Mouse (Mus musculus): ENCODE measurements around the gene Tmem108.

Gene Tmem108

DNA sequence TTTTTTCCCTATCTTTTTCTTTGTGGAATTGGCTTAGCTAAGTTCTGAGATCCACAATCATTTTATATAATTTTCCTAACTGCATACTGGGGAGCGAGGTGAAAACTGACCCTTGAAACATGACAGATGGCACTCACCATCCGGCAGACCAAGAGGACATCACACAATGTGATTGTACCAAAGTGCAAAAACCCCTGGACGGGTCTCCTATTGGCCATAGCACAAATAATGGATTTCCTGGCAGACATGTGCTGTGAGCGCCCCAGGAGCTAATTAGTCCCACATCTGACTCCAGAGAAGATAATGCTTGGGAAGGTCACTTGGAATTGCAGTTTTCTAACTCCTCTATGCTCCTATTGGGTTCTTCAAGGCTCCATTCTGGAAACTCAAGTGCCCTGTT is 183.9 kb downstream of the Tmem108 start:
- TF ChIP-seq CTCF (conservative IDR thresholded peaks at IDR 0.05; ENCODE audit: low read length) (no peak), NANOG (IDR thresholded peaks at IDR 0.05; ENCODE audit: borderline replicate concordance, low read length) (no peak), POU5F1 (IDR thresholded peaks at IDR 0.05; ENCODE audit: borderline replicate concordance, low read length) (no peak)
- Histone ChIP-seq H3K36me3 (ENCODE audit: insufficient read depth, low read length) (no peaks in the 10 kb centered on the region), H3K9me3 (ENCODE audit: low read length) (no peaks in the 10 kb centered on the region), H3K4me3 (replicated peaks; ENCODE audit: low read length) (no peak overlapping the region), H3K4me1 (replicated peaks; ENCODE audit: low read depth, low read length) (peaks cover 18% of the 10 kb centered on the region), H3K27me3 (ENCODE audit: insufficient read depth, low read length) (no peaks in the 10 kb centered on the region)

GRCm38 (mm10) chr9:103577181-103577580 is 184.5 kb downstream of the Tmem108 start:
- peaks cover 18% of the 10 kb centered on the region for H3K4me1 ChIP-seq (replicated peaks; ENCODE audit: low read depth, low read length)
- TF ChIP-seq NANOG (IDR thresholded peaks at IDR 0.05; ENCODE audit: borderline replicate concordance, low read length), result no peak
- TF ChIP-seq CTCF (conservative IDR thresholded peaks at IDR 0.05; ENCODE audit: low read length), result no peak
- no peak for TF ChIP-seq POU5F1 (IDR thresholded peaks at IDR 0.05; ENCODE audit: borderline replicate concordance, low read length)
- H3K4me3 ChIP-seq (replicated peaks; ENCODE audit: low read length), result no peak overlapping the region
- no peaks in the 10 kb centered on the region for H3K36me3 ChIP-seq (ENCODE audit: insufficient read depth, low read length)
- no peaks in the 10 kb centered on the region for H3K9me3 ChIP-seq (ENCODE audit: low read length)
- no peaks in the 10 kb centered on the region for H3K27me3 ChIP-seq (ENCODE audit: insufficient read depth, low read length)

- TF ChIP-seq POU5F1 (IDR thresholded peaks at IDR 0.05; ENCODE audit: borderline replicate concordance, low read length), result no peak
- peak; percentile 48; the same call in 1 of the 2 replicates for TF ChIP-seq CTCF (conservative IDR thresholded peaks at IDR 0.05; ENCODE audit: low read length)
- H3K27me3 ChIP-seq (ENCODE audit: insufficient read depth, low read length), result no peaks in the 10 kb centered on the region
These were observed 185.7 kb downstream of the Tmem108 start for GRCm38 (mm10) chr9:103575901-103576300.

GRCm38 (mm10) chr9:103573994-103574750 is 187.5 kb downstream of the Tmem108 start:
- TF ChIP-seq CTCF (conservative IDR thresholded peaks at IDR 0.05; ENCODE audit: low read length) (no peak), NANOG (IDR thresholded peaks at IDR 0.05; ENCODE audit: borderline replicate concordance, low read length) (peak; percentile 74; the same call in 1 of the 2 replicates), POU5F1 (IDR thresholded peaks at IDR 0.05; ENCODE audit: borderline replicate concordance, low read length) (no peak)
- no peaks in the 10 kb centered on the region for H3K36me3 ChIP-seq (ENCODE audit: insufficient read depth, low read length)
- H3K27me3 ChIP-seq (ENCODE audit: insufficient read depth, low read length), result no peaks in the 10 kb centered on the region
- no peaks in the 10 kb centered on the region for H3K9me3 ChIP-seq (ENCODE audit: low read length)
- H3K4me3 ChIP-seq (replicated peaks; ENCODE audit: low read length), result no peak overlapping the region
- H3K4me1 ChIP-seq (replicated peaks; ENCODE audit: low read depth, low read length), result peaks cover 18% of the 10 kb centered on the region

More at GRCm38 (mm10) chr9:103575901-103576300, 185.7 kb downstream of the Tmem108 start:
- no peaks in the 10 kb centered on the region for H3K9me3 ChIP-seq (ENCODE audit: low read length)
- no peak overlapping the region for H3K4me3 ChIP-seq (replicated peaks; ENCODE audit: low read length)
- H3K4me1 ChIP-seq (replicated peaks; ENCODE audit: low read depth, low read length), result peaks cover 18% of the 10 kb centered on the region
- H3K36me3 ChIP-seq (ENCODE audit: insufficient read depth, low read length), result no peaks in the 10 kb centered on the region

DNA sequence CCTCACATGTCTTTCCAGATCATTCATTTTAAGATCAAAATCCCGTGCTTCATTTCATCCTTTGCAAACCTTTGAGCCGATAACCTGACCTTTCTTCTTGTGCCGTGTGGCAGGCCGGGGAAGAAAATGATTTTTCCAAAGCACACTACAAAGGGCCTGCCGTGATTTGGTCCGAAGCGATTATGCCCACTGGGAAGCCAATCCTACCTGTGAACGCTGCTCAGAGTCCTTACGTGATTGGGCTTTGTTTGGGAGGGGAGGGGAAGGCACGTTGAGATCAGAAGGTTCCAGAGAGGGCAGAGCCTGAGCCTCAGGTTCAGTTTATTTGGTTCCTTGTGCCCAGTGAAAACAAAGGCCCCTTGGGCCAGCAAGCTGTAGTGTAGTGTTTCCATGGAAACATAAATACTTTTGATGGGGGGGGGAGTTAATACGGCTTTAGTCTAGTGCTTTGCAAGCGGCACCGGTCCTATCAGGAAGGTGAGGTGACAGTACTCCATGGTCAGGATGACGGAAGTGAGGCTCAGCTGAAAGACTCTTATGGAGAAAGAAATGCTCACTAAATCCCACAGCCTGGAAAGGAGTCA is 191.4 kb downstream of the Tmem108 start:
- H3K36me3 ChIP-seq (ENCODE audit: insufficient read depth, low read length), result no peaks in the 10 kb centered on the region
- H3K4me3 ChIP-seq (replicated peaks; ENCODE audit: low read length), result no peak overlapping the region
- no peak for TF ChIP-seq NANOG (IDR thresholded peaks at IDR 0.05; ENCODE audit: borderline replicate concordance, low read length)
- TF ChIP-seq CTCF (conservative IDR thresholded peaks at IDR 0.05; ENCODE audit: low read length), result no peak
- no peaks in the 10 kb centered on the region for H3K9me3 ChIP-seq (ENCODE audit: low read length)
- H3K27me3 ChIP-seq (ENCODE audit: insufficient read depth, low read length), result no peaks in the 10 kb centered on the region
- peaks cover 19% of the 10 kb centered on the region for H3K4me1 ChIP-seq (replicated peaks; ENCODE audit: low read depth, low read length)

- Histone ChIP-seq H3K4me1 (replicated peaks; ENCODE audit: low read depth, low read length) (peaks cover 14% of the 10 kb centered on the region), H3K9me3 (ENCODE audit: low read length) (no peaks in the 10 kb centered on the region), H3K27me3 (ENCODE audit: insufficient read depth, low read length) (no peaks in the 10 kb centered on the region), H3K4me3 (replicated peaks; ENCODE audit: low read length) (no peak overlapping the region), H3K36me3 (ENCODE audit: insufficient read depth, low read length) (no peaks in the 10 kb centered on the region)
- no peak for TF ChIP-seq NANOG (IDR thresholded peaks at IDR 0.05; ENCODE audit: borderline replicate concordance, low read length)
- no peak for TF ChIP-seq CTCF (conservative IDR thresholded peaks at IDR 0.05; ENCODE audit: low read length)
- no peak for TF ChIP-seq POU5F1 (IDR thresholded peaks at IDR 0.05; ENCODE audit: borderline replicate concordance, low read length)
These were observed 192.7 kb downstream of the Tmem108 start for GRCm38 (mm10) chr9:103568983-103569382.

DNA sequence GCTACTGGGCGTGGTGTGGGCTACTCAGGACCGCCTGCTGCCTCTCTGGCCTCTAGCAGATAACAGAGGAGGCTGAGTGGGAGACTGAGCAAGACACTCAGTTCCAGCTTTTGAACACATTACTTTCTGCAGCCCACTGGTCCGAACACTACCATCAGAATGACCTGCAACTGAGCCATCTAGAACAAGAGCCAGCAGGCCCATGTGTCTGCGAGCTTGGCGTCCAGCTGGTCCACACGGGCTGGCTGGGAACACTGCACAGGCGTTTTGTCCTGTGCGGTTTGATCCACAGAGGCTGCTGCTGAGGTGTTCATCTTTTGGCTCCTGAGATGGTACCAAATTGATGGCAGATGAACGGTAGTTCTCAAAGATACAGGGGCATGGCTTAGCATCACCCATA is 196.5 kb downstream of the Tmem108 start:
- TF ChIP-seq POU5F1 (IDR thresholded peaks at IDR 0.05; ENCODE audit: borderline replicate concordance, low read length), result no peak
- TF ChIP-seq NANOG (IDR thresholded peaks at IDR 0.05; ENCODE audit: borderline replicate concordance, low read length), result no peak
- no peaks in the 10 kb centered on the region for H3K27me3 ChIP-seq (ENCODE audit: insufficient read depth, low read length)
- no peaks in the 10 kb centered on the region; the same call in 1 of the 2 replicates for H3K9me3 ChIP-seq (ENCODE audit: low read length)
- no peaks in the 10 kb centered on the region for H3K36me3 ChIP-seq (ENCODE audit: insufficient read depth, low read length)
- no peak overlapping the region for H3K4me3 ChIP-seq (replicated peaks; ENCODE audit: low read length)
- H3K4me1 ChIP-seq (replicated peaks; ENCODE audit: low read depth, low read length), result peaks cover 7% of the 10 kb centered on the region; the same call in 1 of the 2 replicates

DNA sequence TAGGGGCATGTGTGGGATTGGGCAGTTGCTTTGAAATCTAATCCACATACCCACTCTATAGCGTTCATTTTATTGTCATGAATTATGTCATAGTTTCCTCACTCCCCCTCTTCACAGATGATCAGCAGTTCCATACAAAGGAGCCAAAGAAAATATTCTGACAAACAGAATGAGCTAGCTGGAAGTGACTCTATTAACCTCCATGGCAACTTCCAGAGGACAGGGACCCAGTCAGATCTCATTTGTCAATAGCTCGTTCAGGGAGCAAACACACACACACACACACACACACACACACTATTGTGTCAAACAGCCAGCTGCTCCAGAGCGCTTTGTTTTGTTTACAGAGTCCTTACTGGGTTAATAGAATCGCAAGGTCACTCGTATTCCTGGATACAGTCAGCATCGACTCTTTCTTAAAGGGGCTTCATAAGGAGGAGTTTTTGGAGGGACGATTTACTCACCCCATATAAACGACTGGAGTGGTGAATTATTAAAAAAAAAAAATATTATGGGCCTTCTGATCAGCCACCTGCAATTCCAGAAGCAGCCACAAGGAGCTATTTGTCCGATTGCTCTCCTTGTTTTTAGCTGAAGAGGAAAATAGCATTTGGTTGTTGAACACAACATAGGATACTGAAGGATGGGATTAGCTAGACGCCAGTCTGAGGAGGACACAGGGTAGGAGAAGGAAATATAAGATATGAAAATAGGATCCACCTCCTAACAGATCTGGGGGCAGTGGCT is 197.6 kb downstream of the Tmem108 start:
- Histone ChIP-seq H3K36me3 (ENCODE audit: insufficient read depth, low read length) (no peaks in the 10 kb centered on the region), H3K27me3 (ENCODE audit: insufficient read depth, low read length) (no peaks in the 10 kb centered on the region), H3K9me3 (ENCODE audit: low read length) (no peaks in the 10 kb centered on the region; the same call in 1 of the 2 replicates), H3K4me1 (replicated peaks; ENCODE audit: low read depth, low read length) (peaks cover 11% of the 10 kb centered on the region; the same call in 1 of the 2 replicates), H3K4me3 (replicated peaks; ENCODE audit: low read length) (no peak overlapping the region)
- TF ChIP-seq CTCF (conservative IDR thresholded peaks at IDR 0.05; ENCODE audit: low read length) (peak; percentile 99), NANOG (IDR thresholded peaks at IDR 0.05; ENCODE audit: borderline replicate concordance, low read length) (no peak), POU5F1 (IDR thresholded peaks at IDR 0.05; ENCODE audit: borderline replicate concordance, low read length) (no peak)
